Mouse (Mus musculus) adrenal gland, adult 2 months (tissue): ENCODE measurements around the gene Ticam1. TPM values are rescaled to one million over a fixed set of nuclear protein-coding genes. Genes with fewer than 3 reads are reported as not detected.

Experiments used
- DNase-seq: peaks from one replicate; pipeline ENCODE4 v3.0.0; 2021
- polyA plus RNA-seq: library from polyadenylated mRNA; depleted of rRNA; stranded (reverse); fragments of >200 nt; gene quantifications from 2 replicates; pipeline ENCODE4 v1.2.3, GENCODE M21; 2012
- total RNA-seq, 2 experiments: library from RNA; stranded (reverse); gene quantifications; 2 replicates each; pipeline ENCODE4 v1.2.3; 2021

Gene Ticam1
- total and polyA plus RNA-seq, 3 experiments, result 22.7 to 50.2 (median 29.4) TPM

DNA sequence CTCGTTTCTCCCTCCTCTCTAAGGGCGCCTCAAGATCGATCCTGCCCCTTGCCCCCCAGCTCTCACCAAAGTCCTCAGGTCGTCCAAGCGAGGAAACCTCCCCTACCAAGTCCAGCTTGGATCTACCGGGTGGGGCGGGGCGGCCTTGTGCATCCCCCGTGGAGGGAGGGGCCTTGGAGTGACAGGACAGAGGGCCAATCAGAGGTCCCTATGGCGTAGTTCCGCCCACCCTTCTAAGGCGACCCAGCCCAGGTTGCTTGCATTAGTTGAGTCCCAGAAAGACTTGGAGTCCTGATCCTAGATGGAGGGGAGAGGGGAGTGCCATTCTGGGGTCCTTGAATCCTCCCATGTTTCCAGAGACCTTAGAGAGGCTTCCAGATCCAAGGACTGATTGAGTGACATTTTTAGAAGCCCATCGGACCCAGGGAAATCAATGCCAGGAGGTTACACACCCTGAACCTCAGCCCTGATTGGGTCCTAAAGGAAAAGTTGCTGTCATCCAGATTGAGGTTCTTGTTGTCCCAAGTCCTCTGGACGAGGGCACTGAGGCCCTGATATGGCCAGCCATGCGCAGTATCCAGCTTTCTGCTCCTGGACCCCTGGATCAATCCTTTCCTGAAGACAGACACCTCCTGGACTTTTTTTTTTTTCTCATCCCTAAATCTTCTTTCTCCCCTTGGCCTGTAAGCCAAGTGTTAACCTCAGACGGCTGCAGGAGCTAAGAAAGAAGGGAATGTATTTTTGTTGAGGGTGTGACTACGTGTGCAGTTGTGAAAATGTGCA lies 14.0 kb upstream of the Ticam1 start:
- peak; percentile 99 for DNase-seq

DNA sequence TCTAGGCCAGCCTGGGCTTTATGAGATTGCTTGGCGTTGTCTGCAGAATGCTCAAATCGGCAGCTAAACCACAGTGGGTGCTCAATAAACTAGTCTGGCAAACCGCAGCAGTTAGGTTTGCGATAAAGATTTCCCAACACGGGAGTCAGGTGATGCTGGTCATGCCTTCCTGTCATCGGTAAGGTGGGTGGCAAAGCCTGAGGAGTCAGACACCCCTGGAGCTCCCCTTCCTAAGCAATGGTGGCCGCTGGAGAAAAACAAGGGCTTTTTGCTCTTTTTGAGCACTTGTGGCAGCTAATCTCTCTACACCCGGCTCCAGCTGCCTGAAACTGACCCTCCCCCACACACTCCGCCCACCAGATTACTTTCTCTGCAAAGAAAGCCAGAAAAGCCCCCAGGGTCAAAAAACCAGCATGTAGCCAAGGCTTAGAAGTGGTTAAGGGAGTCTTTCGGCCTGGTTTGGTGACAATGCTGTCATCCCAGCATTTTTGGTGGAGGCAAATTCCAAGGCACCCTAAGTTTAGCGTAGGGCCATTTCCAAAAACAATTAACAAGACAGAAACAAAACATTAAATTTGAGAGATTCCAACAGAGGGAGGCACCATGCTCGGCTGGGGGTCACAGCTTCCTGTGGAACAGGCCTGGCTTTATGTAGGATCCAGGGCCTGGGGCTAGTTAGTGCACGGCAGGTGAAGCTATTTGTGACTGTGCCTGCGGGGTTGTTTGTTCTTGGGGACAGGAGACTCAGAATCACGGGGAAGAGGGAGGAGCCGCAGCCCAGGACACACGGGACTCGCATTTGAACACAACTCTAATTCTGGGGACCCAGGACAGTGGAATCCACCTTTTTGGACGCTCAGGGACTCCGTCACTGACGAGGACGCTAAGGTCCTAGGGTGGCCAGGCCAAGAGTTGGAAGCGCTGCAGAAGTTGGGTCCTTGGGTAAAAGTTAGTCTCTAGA lies 13.1 kb upstream of the Ticam1 start:
- DNase-seq, result peak; percentile 64

DNA sequence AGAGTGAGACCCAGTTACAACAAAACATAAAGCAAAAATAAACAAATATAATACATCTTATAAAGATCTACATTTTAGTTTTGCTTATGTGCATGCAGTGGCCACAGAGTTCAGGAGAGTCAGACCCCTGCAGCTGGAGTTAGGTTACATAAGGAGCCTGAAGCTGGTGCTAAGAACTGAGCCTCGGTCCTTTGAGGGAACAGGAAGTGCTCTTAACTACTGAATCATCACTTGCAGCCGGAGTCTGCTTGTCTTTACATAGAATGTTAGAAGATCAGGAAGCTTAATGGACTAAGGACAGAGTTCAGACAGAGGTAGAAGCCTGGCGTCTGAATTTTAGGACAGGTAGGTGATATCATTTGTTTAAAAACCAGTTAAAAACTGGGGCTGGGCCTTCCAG lies 12.3 kb upstream of the Ticam1 start:
- DNase-seq, result no peak

DNA sequence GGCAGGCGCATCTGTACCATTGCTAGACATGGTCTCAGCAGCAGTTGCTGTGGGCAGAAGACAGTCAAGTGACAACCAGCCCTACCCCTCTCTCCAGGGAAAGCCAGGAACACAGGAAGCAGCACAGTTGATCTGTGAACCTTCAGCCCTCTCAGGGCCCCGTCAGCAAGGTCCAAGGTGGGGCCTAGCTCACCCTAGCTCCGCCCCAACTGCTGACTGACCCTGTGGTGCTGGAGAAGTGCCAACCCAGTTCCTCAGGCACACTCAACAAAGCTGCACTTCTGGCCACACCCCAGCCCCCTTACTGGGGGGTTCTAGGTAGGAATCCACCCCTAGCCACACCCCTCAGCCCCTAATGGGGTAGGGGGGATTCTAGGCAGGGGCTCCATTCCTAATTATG lies 11.2 kb upstream of the Ticam1 start:
- DNase-seq, result peak; percentile 81

DNA sequence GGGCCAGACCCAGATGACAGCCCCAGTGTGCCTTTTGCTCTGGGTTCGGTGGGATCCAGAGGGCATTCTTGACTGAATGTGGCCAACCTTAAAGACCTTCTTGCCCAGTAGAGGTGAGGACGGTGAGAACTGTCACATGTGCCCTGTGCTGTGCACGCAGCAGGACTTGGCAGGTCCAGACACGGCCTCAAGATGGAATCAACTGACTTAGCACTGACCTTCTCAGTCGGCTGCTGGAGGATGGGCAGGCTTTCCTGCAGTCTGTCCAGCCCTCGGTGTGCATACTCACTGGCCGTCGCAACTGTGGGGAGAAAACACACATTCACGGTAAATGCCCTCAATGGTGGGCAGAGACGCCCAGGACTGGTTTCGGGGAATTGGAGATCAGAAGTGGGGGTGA lies 9.4 kb upstream of the Ticam1 start:
- DNase-seq, result no peak

GRCm38 (mm10) chr17:56283316-56283715 lies 6.7 kb upstream of the Ticam1 start:
- no peak for DNase-seq

DNA sequence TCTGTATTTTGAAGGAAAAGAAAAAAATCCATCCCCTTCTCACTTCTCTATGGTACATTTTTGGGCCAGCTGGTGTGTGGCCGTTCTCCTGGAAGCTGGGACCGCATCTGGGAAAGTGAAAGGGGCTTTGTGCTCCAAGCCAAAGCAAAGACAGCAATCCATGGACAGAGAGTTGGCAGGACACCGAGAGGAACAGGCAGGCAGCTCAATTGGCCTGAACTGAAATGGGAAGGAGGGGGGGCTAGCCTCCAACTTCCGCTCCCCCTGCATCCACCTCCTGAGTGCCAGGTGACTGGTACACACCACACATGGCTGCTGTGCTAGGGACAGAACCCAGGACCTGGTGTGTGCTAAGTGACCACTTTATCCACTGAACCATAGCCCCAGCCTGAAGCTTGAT lies 6.2 kb upstream of the Ticam1 start:
- DNase-seq, result no peak

DNA sequence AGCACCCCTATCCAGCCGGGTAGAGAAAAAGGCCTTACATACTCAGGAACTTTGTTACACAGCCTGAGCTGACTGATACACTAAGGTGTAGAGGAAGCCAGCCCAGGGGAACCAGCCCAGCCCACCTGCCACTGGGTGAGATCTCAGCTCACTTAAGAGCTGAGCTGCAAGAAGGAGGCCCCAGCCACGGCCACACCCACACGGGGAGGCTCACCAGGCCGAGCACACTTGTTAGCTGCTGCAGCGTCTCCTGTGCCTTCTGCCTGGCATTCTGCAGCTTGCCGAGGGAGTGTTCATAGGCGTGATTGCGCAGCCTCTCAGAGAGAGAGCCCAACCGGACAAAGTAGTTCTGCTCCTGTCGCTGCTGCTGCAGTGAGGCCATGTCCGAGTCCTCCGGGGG lies 4.6 kb upstream of the Ticam1 start:
- no peak for DNase-seq

DNA sequence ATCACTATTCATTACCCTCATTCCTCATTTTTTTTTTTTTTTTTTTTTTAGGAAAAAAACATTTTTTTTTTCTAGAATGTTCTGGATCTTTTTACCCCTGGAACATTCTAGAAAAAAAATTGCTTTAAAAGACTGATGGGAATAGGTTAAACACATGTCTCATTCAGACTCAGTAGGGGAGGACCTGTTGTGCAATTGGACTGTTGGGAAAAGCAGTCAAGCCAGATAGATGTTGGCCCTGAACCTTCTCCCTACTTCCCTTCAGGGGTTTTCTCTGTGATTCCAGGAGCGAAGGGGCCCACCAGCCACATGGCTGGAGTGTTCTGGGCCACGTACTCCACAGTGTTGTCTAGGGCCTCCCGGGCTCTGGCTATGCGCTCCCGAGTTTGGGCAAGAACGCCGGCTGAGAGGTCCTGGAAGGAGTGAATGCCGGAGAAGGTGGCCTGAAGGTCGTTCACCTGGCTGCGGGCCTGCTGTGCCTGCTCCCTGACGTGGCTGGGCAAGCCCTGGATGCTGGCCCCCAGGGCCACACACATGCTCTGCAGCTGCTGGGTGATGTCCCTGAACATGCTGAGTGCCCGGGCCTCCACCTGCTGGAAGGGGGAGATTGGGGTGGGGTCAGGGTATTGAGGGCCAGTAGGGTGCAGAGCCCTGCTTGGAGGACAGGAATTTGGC lies 3.0 kb upstream of the Ticam1 start:
- peak; percentile 69 for DNase-seq

DNA sequence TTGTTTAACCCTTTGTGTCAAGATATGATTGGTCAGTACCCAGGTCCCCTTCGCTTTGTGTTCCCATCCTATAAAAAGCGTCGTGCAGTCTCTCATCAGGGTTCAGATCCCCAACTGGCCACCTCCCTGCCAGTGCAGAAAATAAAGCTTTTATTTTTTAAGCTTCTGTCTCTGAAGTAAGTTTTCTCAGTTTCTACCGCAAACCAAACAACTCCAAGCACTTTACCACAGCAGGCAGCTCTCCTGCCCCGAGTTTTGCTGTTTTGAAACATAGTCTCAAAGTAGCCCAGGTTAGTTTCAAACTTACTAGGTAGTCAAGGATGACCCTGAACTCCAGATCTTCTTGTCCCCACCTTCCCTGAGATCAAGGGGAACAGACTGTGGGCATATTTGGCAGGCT lies 1.8 kb upstream of the Ticam1 start:
- DNase-seq, result no peak

DNA sequence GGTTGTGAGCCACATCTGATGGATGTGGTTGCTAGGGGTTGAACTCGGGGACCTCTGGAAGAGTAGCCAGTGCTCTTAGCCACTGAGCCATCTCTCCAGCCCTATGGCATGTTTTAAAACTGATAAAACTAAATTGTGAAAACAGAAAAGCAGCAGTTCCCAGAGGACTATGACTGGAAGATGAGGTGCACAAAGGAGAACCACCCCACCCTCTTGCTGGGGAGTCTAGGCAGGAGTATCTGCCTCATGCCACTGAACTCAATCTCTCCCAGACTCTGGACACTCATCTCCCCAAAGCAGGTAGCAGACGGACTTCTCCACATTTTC lies 944 bp upstream of the Ticam1 start:
- no peak for DNase-seq

DNA sequence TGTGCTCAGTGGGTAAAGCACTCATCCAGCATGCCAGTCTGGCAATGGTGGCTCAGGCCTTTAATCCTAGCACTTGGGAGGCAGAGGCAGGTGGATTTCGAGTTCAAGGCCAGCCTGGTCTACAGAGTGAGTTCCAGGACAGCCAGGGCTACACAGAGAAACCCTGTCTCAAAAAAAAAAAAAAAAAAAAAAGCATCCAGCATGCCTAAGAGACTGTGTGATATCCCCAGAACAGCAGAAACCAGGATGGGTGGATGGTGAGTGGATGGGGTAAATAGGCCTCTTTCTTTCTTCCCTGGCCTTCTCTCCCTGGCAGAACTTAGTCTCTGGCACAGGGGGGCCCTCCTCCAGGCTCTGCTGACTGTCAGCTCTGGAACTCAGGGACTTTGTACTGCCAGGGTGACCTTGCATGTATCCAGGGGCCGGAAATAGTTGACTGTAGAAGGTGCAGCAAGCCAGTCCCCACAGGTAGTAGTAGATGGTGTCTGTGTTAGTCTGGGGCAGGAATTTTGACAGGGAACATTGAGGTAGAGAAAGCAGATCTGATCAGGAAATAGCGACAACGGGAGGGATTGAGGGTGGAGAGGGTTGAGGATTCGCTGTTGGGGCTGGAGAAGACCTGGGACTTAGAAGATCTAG lies 625 bp downstream of the Ticam1 start:
- peak; percentile 76 for DNase-seq

- DNase-seq, result no peak
Observed at GRCm38 (mm10) chr17:56273986-56274385, 2.6 kb downstream of the Ticam1 start.

DNA sequence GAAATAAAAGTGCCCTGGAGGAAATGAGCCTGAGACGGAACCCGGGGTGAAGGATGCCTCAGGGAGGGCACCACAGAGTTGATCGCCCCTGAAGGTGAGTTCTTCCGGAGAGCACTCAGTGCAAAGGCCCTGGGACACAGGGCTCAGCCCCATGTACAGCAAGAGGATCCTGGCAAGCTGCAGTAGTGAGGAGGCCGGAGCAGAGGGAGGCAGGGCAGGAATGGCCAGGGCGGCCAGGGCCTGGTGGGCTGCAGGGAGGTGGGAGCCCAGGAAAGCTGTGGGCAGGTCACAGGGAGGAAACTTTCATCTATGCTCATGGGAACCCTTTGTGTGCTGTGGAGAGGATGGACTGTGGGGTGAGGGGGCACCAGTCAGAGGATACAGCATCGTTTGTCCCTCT lies 3.1 kb downstream of the Ticam1 start:
- no peak for DNase-seq

- no peak for DNase-seq
Observed at GRCm38 (mm10) chr17:56272644-56273043, 3.9 kb downstream of the Ticam1 start.

GRCm38 (mm10) chr17:56271609-56272253 lies 4.9 kb downstream of the Ticam1 start:
- no peak for DNase-seq

DNA sequence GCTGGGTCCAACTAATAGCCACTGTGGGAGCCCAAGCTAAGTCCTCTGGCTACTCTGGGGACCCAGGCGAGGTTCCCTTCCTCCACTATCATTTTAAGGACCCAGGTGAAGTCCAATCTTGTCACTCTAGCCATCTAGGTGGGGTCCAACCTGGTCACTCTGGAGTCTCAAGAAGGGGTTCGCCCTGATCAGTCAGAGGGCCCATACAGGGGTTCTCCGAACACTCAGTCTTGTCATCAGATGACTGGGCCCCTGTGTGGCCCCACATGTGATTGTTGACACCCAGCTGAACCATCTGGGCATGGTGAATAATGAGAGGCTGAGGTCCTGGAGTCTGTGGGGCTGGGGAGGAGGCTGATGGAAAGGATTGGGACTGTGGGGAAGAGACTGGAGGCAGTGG lies 6.8 kb downstream of the Ticam1 start:
- no peak for DNase-seq

DNA sequence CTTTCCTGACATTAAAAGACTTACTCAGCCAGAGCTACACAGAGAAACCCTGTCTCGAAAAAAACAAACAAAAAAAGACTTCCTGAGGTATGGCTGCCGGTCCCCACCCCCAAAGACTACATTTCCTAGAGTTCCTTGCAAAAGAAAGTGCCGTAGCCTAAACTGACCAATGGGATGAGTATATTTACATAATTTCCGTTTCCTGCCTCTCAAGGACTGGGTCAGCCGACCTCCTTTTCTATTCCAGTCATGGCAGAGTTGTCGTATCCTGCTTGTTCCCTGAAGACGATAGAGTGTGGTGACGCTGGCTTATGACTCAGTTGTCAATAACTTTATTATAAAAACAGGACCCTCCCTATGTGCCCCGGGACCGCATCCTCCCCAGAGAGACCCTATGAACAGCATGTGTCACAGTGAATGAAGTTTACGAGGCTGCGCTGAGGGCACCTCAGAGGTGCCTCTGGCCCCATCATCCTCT lies 7.4 kb downstream of the Ticam1 start:
- DNase-seq, result peak; percentile 72

GRCm38 (mm10) chr17:56266271-56266670 lies 10.3 kb downstream of the Ticam1 start:
- DNase-seq, result peak; percentile 77

DNA sequence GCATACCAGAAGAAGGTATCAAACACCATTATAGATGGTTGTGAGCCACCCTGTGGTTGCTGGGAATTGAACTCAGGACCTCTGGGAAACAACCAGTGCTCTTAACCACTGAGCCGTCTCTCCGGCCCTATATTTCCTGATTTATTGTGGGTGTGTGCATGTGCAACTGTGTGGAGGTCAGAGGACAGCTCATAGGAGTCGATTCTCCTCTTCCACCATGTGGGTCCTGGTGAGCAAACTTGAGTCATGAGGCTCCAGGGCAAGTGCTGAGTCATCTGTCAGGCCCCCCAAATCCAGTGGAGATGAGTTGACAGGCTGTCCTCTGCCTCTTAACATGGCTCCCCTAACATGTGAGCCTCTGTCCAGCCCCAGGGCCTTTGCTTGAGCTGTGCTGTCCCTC lies 10.7 kb downstream of the Ticam1 start:
- peak; percentile 80 for DNase-seq

DNA sequence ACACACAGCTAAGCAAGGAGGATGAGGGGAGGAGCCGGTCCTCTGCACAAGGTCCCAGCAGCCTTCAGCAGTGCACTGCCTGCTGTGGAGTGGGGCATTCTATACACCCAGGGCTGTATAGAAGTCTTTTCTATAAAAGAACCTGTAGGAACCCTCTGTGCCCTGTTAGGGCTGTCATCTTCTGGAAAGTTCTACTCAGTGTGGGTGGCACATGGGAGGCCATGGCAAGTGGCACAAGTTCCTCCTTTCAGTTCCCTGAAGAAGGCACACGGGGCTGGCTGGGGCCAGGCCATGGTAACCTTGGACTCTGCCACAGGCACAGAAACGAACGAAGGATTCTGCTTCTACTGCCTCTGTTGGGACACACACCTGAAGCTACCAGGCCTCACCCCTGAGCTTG lies 11.6 kb downstream of the Ticam1 start:
- DNase-seq, result no peak

DNA sequence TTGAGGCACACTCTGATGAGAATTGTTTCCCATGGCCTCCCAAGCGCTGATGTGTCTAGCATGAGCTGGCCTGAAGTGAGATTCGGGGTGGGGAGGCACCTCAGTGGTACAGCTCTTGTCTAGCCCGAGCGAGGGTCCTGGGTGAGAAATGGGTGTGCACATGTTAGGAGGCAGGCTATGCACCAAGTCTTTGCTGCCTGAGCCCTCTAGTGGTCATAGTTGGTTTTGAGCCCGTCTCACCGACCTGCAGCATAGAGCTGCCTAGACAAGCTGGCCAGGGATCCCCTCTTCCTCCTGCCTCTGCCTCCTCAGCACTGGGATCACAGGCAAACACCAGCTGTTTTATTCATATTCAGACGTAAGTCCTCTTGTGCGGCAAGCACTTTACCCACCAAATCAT lies 12.6 kb downstream of the Ticam1 start:
- DNase-seq, result peak; percentile 84
